Mouse (Mus musculus) embryonic facial prominence, embryonic 11.5 days (tissue): ENCODE data around the gene Olfr1411. TPM values are rescaled to one million over a fixed set of nuclear protein-coding genes. Genes with fewer than 3 reads are reported as not detected.

ENCODE experiments used
- ATAC-seq: fragments of 200-750 bp; cut with Nextera tagmentation; replicated peaks from 2 replicates; pipeline ENCODE4 v1.8.0; 2017; ENCODE audit warnings: low read depth; ENCODE audit not compliant: insufficient number of reproducible peaks, low FRiP score, low TSS enrichment
- DNase-seq: peaks from one replicate; pipeline ENCODE4 v3.0.0-alpha.2; 2015; ENCODE audit warnings: low spot score
- H3K27ac ChIP-seq: fragments of 300-500 bp; sonication (generic); replicated peaks from 2 replicates; pipeline ENCODE4 v1.5.1; 2014; ENCODE audit warnings: mild to moderate bottlenecking, low read depth, low read length, control low read depth
- H3K27me3 ChIP-seq: fragments of 300-500 bp; sonication (generic); 2 replicates; pipeline ENCODE4 v1.6.1; 2014; ENCODE audit warnings: mild to moderate bottlenecking, low read length, moderate library complexity, mixed read lengths; ENCODE audit not compliant: control insufficient read depth, insufficient read depth
- H3K36me3 ChIP-seq: fragments of 300-500 bp; sonication (generic); replicated peaks from 2 replicates; pipeline ENCODE4 v1.6.1; 2014; ENCODE audit warnings: low read depth, mild to moderate bottlenecking, low read length, moderate library complexity, mixed read lengths; ENCODE audit not compliant: control insufficient read depth, insufficient read depth
- H3K4me1 ChIP-seq: fragments of 300-500 bp; sonication (generic); 2 replicates; pipeline ENCODE4 v1.6.1; 2014; ENCODE audit warnings: low read length, mixed read lengths; ENCODE audit not compliant: control insufficient read depth, insufficient read depth
- H3K4me2 ChIP-seq: fragments of 300-500 bp; sonication (generic); 2 replicates; pipeline ENCODE4 v1.6.1; 2014; ENCODE audit warnings: low read depth, mild to moderate bottlenecking, control low read depth, low read length, moderate library complexity
- H3K4me3 ChIP-seq: fragments of 300-500 bp; sonication (generic); 2 replicates; pipeline ENCODE4 v1.5.1; 2014; ENCODE audit warnings: low read depth, low read length, control low read depth
- H3K9ac ChIP-seq: fragments of 300-500 bp; sonication (generic); replicated peaks from 2 replicates; pipeline ENCODE4 v1.6.1; 2014; ENCODE audit warnings: mild to moderate bottlenecking, control low read depth, low read length
- H3K9me3 ChIP-seq: fragments of 300-500 bp; sonication (generic); replicated peaks from 2 replicates; pipeline ENCODE4 v1.6.1; 2016; ENCODE audit warnings: mild to moderate bottlenecking, low read length, inconsistent platforms, mixed read lengths; ENCODE audit not compliant: control insufficient read depth
- WGBS: fragments of 180-500 bp; shearing (Covaris S2); extraction: QIAGEN DNeasy Blood & Tissue Kit; methylation state at CpG from one replicate; pipeline ENCODE4 v1.1.7; 2014; 5-methylcytosine and 5-hydroxymethylcytosine counted together
- polyA plus RNA-seq: library from polyadenylated mRNA; unstranded; fragments of >200 nt; fragmentation: Nextera tagmentation; extraction: Ambion mirVana; gene quantifications from 2 replicates; pipeline ENCODE4 v1.2.1, GENCODE M21; 2014

Olfr1411 gene
- polyA plus RNA-seq = not detected in 2 replicates

GRCm38 (mm10) chr1:92594111-92594510 is at the start of gene Olfr1411:
Olfr1411 (plus strand) TSS chr1:92594411.
- no peak for DNase-seq
- Histone ChIP-seq H3K4me3 (no peak within 1 kb of the TSS), H3K27me3 (no peaks in the 10 kb centered on the region), H3K27ac (no peak within 1 kb of the TSS), H3K9me3 (no peaks in the 10 kb centered on the region), H3K4me2 (no peak within 1 kb of the TSS), H3K4me1 (no peaks in the 10 kb centered on the region), H3K9ac (no peak within 1 kb of the TSS), H3K36me3 (no peaks in the 10 kb centered on the region)
- no peak for ATAC-seq

- Histone ChIP-seq H3K9ac (no peak overlapping the region), H3K9me3 (no peaks in the 10 kb centered on the region), H3K4me2 (no peak overlapping the region), H3K27ac (no peak overlapping the region), H3K27me3 (no peaks in the 10 kb centered on the region), H3K4me1 (no peaks in the 10 kb centered on the region), H3K4me3 (no peak overlapping the region), H3K36me3 (no peaks in the 10 kb centered on the region)
- no peak for ATAC-seq
- no peak for DNase-seq
- WGBS = 80% methylated on average over 2 of the region's 2 CpGs
These were observed 48.3 kb upstream of the Olfr1411 start for GRCm38 (mm10) chr1:92545929-92546328.

- H3K27me3 ChIP-seq = no peaks in the 10 kb centered on the region
- no peak within 1 kb of the TSS for H3K4me2 ChIP-seq
- H3K4me3 ChIP-seq = no peak within 1 kb of the TSS
- H3K4me1 ChIP-seq = no peaks in the 10 kb centered on the region
- H3K27ac ChIP-seq = no peak within 1 kb of the TSS
- ATAC-seq (no peak), DNase-seq (no peak)
- WGBS = 73% methylated on average over 3 of the region's 3 CpGs
- no peaks in the 10 kb centered on the region for H3K36me3 ChIP-seq
- H3K9ac ChIP-seq = no peak within 1 kb of the TSS
- H3K9me3 ChIP-seq = no peaks in the 10 kb centered on the region
These were observed 23.2 kb upstream of the Olfr1411 start, which contains the start of gene Olfr1413 for GRCm38 (mm10) chr1:92571022-92571421. Olfr1413 (plus strand) TSS chr1:92571322.

- Histone ChIP-seq H3K9ac (no peak within 1 kb of the TSS), H3K4me1 (no peaks in the 10 kb centered on the region), H3K36me3 (no peaks in the 10 kb centered on the region), H3K4me3 (no peak within 1 kb of the TSS), H3K9me3 (no peaks in the 10 kb centered on the region), H3K27me3 (no peaks in the 10 kb centered on the region; the same call in 1 of the 2 replicates), H3K4me2 (no peak within 1 kb of the TSS), H3K27ac (no peak within 1 kb of the TSS)
- WGBS = 85% methylated on average over 2 of the region's 2 CpGs
- DNase-seq = no peak
- no peak for ATAC-seq
These were observed 8.7 kb upstream of the Olfr1411 start, which contains the start of gene Olfr1412 for GRCm38 (mm10) chr1:92585479-92585878. Olfr1412 (plus strand) TSS chr1:92585779.

- ATAC-seq = no peak
- 84% methylated on average over 3 of the region's 3 CpGs for WGBS
These were observed 1.8 kb downstream of the Olfr1411 start for GRCm38 (mm10) chr1:92596019-92596418.

GRCm38 (mm10) chr1:92605482-92605881 is 11.3 kb downstream of the Olfr1411 start, which contains the start of gene Olfr1410:
Olfr1410 (plus strand) TSS chr1:92605782.
- no peaks in the 10 kb centered on the region for H3K36me3 ChIP-seq
- H3K9me3 ChIP-seq = no peaks in the 10 kb centered on the region
- no peak within 1 kb of the TSS for H3K4me3 ChIP-seq
- ATAC-seq (no peak), DNase-seq (no peak)
- H3K27me3 ChIP-seq = no peaks in the 10 kb centered on the region
- no peaks in the 10 kb centered on the region for H3K4me1 ChIP-seq
- H3K27ac ChIP-seq = no peak within 1 kb of the TSS
- H3K9ac ChIP-seq = no peak within 1 kb of the TSS
- H3K4me2 ChIP-seq = no peak within 1 kb of the TSS
- 86% methylated on average over 1 of the region's 1 CpGs for WGBS

More at GRCm38 (mm10) chr1:92596019-92596418, 1.8 kb downstream of the Olfr1411 start:
- H3K27ac ChIP-seq = no peak overlapping the region
- H3K9me3 ChIP-seq = no peaks in the 10 kb centered on the region
- no peaks in the 10 kb centered on the region for H3K4me1 ChIP-seq
- H3K4me2 ChIP-seq = no peak overlapping the region
- no peak for DNase-seq
- no peak overlapping the region for H3K4me3 ChIP-seq
- no peaks in the 10 kb centered on the region for H3K27me3 ChIP-seq
- no peak overlapping the region for H3K9ac ChIP-seq
- no peaks in the 10 kb centered on the region for H3K36me3 ChIP-seq

- no peak overlapping the region for H3K4me2 ChIP-seq
- H3K36me3 ChIP-seq = no peaks in the 10 kb centered on the region
- 74% methylated on average over 4 of the region's 4 CpGs for WGBS
- no peaks in the 10 kb centered on the region for H3K27me3 ChIP-seq
- no peak overlapping the region for H3K9ac ChIP-seq
- no peak overlapping the region for H3K27ac ChIP-seq
- H3K4me3 ChIP-seq = no peak overlapping the region
- no peak for ATAC-seq
- H3K4me1 ChIP-seq = no peaks in the 10 kb centered on the region
- no peak for DNase-seq
- H3K9me3 ChIP-seq = no peaks in the 10 kb centered on the region
These were observed 13.5 kb downstream of the Olfr1411 start for GRCm38 (mm10) chr1:92607711-92608110.

- WGBS = 7% methylated on average over 5 of the region's 5 CpGs
- H3K27ac ChIP-seq = no peak overlapping the region
- no peaks in the 10 kb centered on the region for H3K27me3 ChIP-seq
- H3K4me1 ChIP-seq = no peaks in the 10 kb centered on the region
- no peak for ATAC-seq
- no peak overlapping the region for H3K4me3 ChIP-seq
- no peak overlapping the region for H3K9ac ChIP-seq
- DNase-seq = peak; percentile 77
- no peaks in the 10 kb centered on the region for H3K9me3 ChIP-seq
- H3K36me3 ChIP-seq = no peaks in the 10 kb centered on the region
- no peak overlapping the region for H3K4me2 ChIP-seq
These were observed 16.8 kb downstream of the Olfr1411 start for GRCm38 (mm10) chr1:92611008-92611407.
